Mouse (Mus musculus) kidney, adult 2 months (tissue): ENCODE results near the gene Bach2.

Experiments
- CTCF ChIP-seq: fragments of 200-500 bp; conservative IDR thresholded peaks from 2 replicates; pipeline ENCODE4 v1.5.1; 2011; ENCODE audit warnings: low read depth, mild to moderate bottlenecking, control low read depth, low read length, moderate library complexity, mixed read lengths; ENCODE audit not compliant: insufficient read depth, insufficient read length
- POLR2A ChIP-seq: fragments of 200-500 bp; IDR thresholded peaks from one replicate; pipeline ENCODE4 v1.6.1; 2011; ENCODE audit warnings: low read depth, low read length, control low read depth

DNA sequence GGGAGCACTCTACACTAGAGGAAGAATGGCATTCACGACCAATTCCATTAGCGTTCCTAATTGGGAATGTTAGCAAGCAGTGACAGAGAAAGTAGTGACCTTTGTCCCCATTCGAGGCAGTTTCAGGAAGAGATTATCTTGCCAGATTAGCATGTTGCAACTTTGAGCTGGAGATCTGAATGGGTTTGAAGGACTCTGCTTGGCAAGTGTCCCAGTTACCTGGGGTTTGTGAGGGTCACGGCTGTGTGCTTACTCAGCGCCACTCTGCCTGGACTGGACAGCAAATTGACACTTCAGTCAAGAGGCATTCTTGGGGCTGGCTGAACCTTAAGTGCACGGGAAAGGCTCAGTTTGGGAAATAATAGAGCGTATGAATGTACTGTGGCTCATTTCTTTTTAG lies 8.2 kb downstream of the Bach2 start:
- TF ChIP-seq CTCF (no peak), POLR2A (no peak)
